Mouse (Mus musculus) heart, postnatal 0 days (tissue): ENCODE data around the gene Rcn2. TPM values are rescaled to one million over a fixed set of nuclear protein-coding genes. Genes with fewer than 3 reads are reported as not detected.

ENCODE experiments used
- ATAC-seq: fragments of 200-750 bp; cut with Nextera tagmentation; 2 replicates; pipeline ENCODE4 v1.8.0; 2017; ENCODE audit warnings: low read depth, moderate number of reproducible peaks, moderate library complexity; ENCODE audit not compliant: insufficient read depth
- DNase-seq: peaks from one replicate; pipeline ENCODE4 v3.0.0-alpha.2; 2016; ENCODE audit warnings: low spot score
- H3K27ac ChIP-seq: fragments of 300-500 bp; sonication (generic); 2 replicates; pipeline ENCODE4 v1.5.1; 2014; ENCODE audit warnings: low read depth, mild to moderate bottlenecking
- H3K27me3 ChIP-seq: fragments of 300-500 bp; sonication (generic); 2 replicates; pipeline ENCODE4 v1.6.1; 2014; ENCODE audit warnings: low read length, mixed read lengths; ENCODE audit not compliant: control insufficient read depth, insufficient read depth
- H3K36me3 ChIP-seq: fragments of 300-500 bp; sonication (generic); replicated peaks from 2 replicates; pipeline ENCODE4 v1.6.1; 2014; ENCODE audit warnings: low read length, mixed read lengths; ENCODE audit not compliant: control insufficient read depth, insufficient read depth
- H3K4me1 ChIP-seq: fragments of 300-500 bp; sonication (generic); 2 replicates; pipeline ENCODE4 v1.6.1; 2014; ENCODE audit warnings: antibody characterized with exemption; ENCODE audit not compliant: control insufficient read depth, insufficient read depth
- H3K4me2 ChIP-seq: fragments of 300-500 bp; sonication (generic); 2 replicates; pipeline ENCODE4 v1.6.1; 2014; ENCODE audit warnings: low read depth, mild to moderate bottlenecking, low read length, moderate library complexity
- H3K4me3 ChIP-seq: fragments of 300-500 bp; sonication (generic); 2 replicates; pipeline ENCODE4 v1.5.1; 2014; ENCODE audit warnings: low read depth, low read length
- H3K9ac ChIP-seq: fragments of 300-500 bp; sonication (generic); replicated peaks from 2 replicates; pipeline ENCODE4 v1.6.1; 2014; ENCODE audit warnings: low read depth, low read length, mixed read lengths
- H3K9me3 ChIP-seq: fragments of 300-500 bp; sonication (generic); replicated peaks from 2 replicates; pipeline ENCODE4 v1.6.1; 2016; ENCODE audit warnings: low read length; ENCODE audit not compliant: control insufficient read depth
- CTCF ChIP-seq: IDR thresholded peaks from 2 replicates; pipeline ENCODE4 v1.5.1; 2016; ENCODE audit warnings: antibody characterized with exemption, control low read depth, low read depth
- EP300 ChIP-seq: IDR thresholded peaks from 2 replicates; pipeline ENCODE4 v1.6.1; 2016; ENCODE audit warnings: antibody characterized with exemption, low read depth
- WGBS: fragments of 180-500 bp; shearing (Covaris S2); extraction: QIAGEN DNeasy Blood & Tissue Kit; methylation state at CpG from one replicate; pipeline ENCODE4 v1.1.7; 2014; 5-methylcytosine and 5-hydroxymethylcytosine counted together
- polyA plus RNA-seq: library from polyadenylated mRNA; unstranded; fragments of >200 nt; fragmentation: Nextera tagmentation; extraction: Ambion mirVana; gene quantifications from 2 replicates; pipeline ENCODE4 v1.2.1, GENCODE M21; 2015
- total RNA-seq: library from RNA; depleted of rRNA; stranded (reverse); fragments of >200 nt; gene quantifications from 2 replicates; pipeline ENCODE4 v1.2.3, GENCODE M21; 2014; ENCODE audit warnings: low replicate concordance

Gene Rcn2
- total and polyA plus RNA-seq, 2 experiments from 2014 or later: 37.9 to 88.6 TPM

DNA sequence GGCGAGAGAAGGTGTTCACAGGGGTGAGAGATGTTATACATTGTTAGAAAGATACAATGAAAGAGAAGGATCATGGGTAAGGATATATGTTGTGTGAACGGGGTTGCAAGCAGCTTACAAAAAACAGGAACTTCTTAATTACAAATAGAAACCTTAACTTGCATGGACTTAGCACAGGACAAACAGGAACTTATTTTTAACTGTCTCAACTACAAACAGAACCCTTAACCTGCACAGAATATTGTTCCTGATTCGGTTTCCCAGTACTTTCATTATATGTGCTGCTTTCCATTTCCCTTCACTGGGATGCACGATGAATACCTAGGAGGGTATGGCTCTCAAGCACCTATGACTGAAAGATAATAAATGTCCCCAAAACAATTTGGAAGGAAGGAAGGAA lies 26.3 kb downstream of the Rcn2 start:
- Histone ChIP-seq H3K9me3 (no peaks in the 10 kb centered on the region), H3K4me3 (no peak overlapping the region), H3K27me3 (no peaks in the 10 kb centered on the region), H3K36me3 (no peaks in the 10 kb centered on the region), H3K27ac (no peak overlapping the region), H3K9ac (no peak overlapping the region), H3K4me2 (no peak overlapping the region), H3K4me1 (peaks cover 7% of the 10 kb centered on the region; the same call in 1 of the 2 replicates)
- ATAC-seq (no peak), DNase-seq (no peak)
- no peak for TF ChIP-seq CTCF
- TF ChIP-seq EP300: no peak
- WGBS: 84% methylated on average over 4 of the region's 4 CpGs

- Histone ChIP-seq H3K9ac (no peak overlapping the region), H3K27ac (no peak overlapping the region), H3K36me3 (no peaks in the 10 kb centered on the region), H3K9me3 (no peaks in the 10 kb centered on the region), H3K27me3 (no peaks in the 10 kb centered on the region), H3K4me1 (peaks cover 7% of the 10 kb centered on the region; the same call in 1 of the 2 replicates), H3K4me3 (no peak overlapping the region), H3K4me2 (no peak overlapping the region)
- DNase-seq (no peak), ATAC-seq (no peak)
- TF ChIP-seq EP300 (no peak), CTCF (no peak)
- WGBS: 91% methylated on average over 1 of the region's 1 CpGs
Measured at GRCm38 (mm10) chr9:56068630-56069029, 27.0 kb downstream of the Rcn2 start.

- TF ChIP-seq EP300 (no peak), CTCF (no peak)
- Histone ChIP-seq H3K27ac (no peak overlapping the region), H3K4me3 (no peak overlapping the region), H3K4me2 (no peak overlapping the region), H3K9me3 (no peaks in the 10 kb centered on the region), H3K27me3 (no peaks in the 10 kb centered on the region), H3K36me3 (no peaks in the 10 kb centered on the region), H3K4me1 (peaks cover 5% of the 10 kb centered on the region), H3K9ac (no peak overlapping the region)
- 43% methylated on average over 2 of the region's 2 CpGs for WGBS
- no peak for DNase-seq
- no peak for ATAC-seq
Measured at GRCm38 (mm10) chr9:56072861-56073260, 31.2 kb downstream of the Rcn2 start.

- no peaks in the 10 kb centered on the region for H3K9me3 ChIP-seq
- H3K4me2 ChIP-seq: no peak overlapping the region
- no peak overlapping the region for H3K9ac ChIP-seq
- no peaks in the 10 kb centered on the region for H3K36me3 ChIP-seq
- no peak overlapping the region for H3K4me3 ChIP-seq
- DNase-seq: no peak
- peak overlapping the region; percentile 69 for H3K27ac ChIP-seq
- TF ChIP-seq EP300 (no peak), CTCF (no peak)
- ATAC-seq: no peak
- peaks cover 5% of the 10 kb centered on the region for H3K4me1 ChIP-seq
- H3K27me3 ChIP-seq: no peaks in the 10 kb centered on the region
- WGBS: 72% methylated on average over 12 of the region's 12 CpGs
Measured at GRCm38 (mm10) chr9:56074863-56075262, 33.2 kb downstream of the Rcn2 start.

GRCm38 (mm10) chr9:56075264-56075663 lies 33.6 kb downstream of the Rcn2 start:
- peak; percentile 94 for DNase-seq
- TF ChIP-seq EP300 (no peak), CTCF (peak; percentile 87)
- ATAC-seq: peak; percentile 88
- no peaks in the 10 kb centered on the region for H3K9me3 ChIP-seq
- H3K27ac ChIP-seq: peak overlapping the region; percentile 69
- peaks cover 5% of the 10 kb centered on the region for H3K4me1 ChIP-seq
- WGBS: 6% methylated on average over 4 of the region's 4 CpGs
- H3K4me2 ChIP-seq: no peak overlapping the region
- no peak overlapping the region for H3K4me3 ChIP-seq
- no peaks in the 10 kb centered on the region for H3K36me3 ChIP-seq
- H3K9ac ChIP-seq: 0 out of 2 replicates have a peak overlapping the region, but pooled peaks have one; percentile 17
- H3K27me3 ChIP-seq: no peaks in the 10 kb centered on the region

GRCm38 (mm10) chr9:56075901-56076620 lies 34.4 kb downstream of the Rcn2 start:
- Histone ChIP-seq H3K4me3 (no peak overlapping the region), H3K27ac (peak overlapping the region; percentile 69), H3K36me3 (no peaks in the 10 kb centered on the region), H3K27me3 (no peaks in the 10 kb centered on the region), H3K4me2 (no peak overlapping the region), H3K9ac (no peak overlapping the region), H3K4me1 (peaks cover 5% of the 10 kb centered on the region), H3K9me3 (no peaks in the 10 kb centered on the region)
- ATAC-seq (peak; percentile 30; the same call in 1 of the 2 replicates), DNase-seq (peak; percentile 57)
- TF ChIP-seq CTCF (no peak), EP300 (no peak)
- WGBS: 29% methylated on average over 7 of the region's 7 CpGs
